ENCODE assay signal across 13 mouse cellular contexts in the genomic region with DNA sequence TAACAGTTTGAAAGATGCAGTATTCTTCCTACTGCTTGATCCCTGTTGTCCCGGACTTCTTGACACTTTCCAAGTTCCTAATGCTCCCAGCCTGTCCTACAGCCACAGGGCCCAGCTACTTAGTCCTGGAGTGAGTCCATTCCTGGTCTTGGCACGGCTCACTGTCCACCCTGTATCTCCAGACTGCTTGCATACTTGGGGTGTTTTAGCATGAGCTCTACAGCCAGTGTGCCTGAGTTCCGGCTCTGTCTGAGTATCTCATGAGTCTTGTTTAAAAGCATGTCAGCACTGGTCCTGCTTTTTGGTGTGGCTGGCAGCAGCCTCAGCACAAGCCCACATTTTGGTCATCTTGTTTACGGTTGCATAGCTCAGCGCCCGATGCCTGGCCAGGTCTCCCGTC. TPM values are rescaled to one million over a fixed set of nuclear protein-coding genes. Genes with fewer than 3 reads are reported as not detected.
DNase-seq lines count a peak whose midpoint lies in the region; ATAC-seq lines count a peak whose summit lies in the region.
"Had no signal": no experiment of that assay in that cellular context is flagged by ENCODE, and none has a peak within 500 bp of the region (broad histone marks: within the 10 kb centered on the region; RNA-seq: fewer than 3 reads in every experiment).

No protein-coding gene starts in this region.

- WGBS in hindbrain, embryonic 16.5 days: 92% methylated on average over 7 of the region's 7 CpGs

- no peak for ATAC-seq in hindbrain, embryonic 16.5 days

- no peak overlapping the region for H3K9ac ChIP-seq in hindbrain, embryonic 16.5 days (ENCODE audit: low read depth, low read length)
- H3K9ac ChIP-seq: limb, embryonic 15.5 days had no signal

- no peak overlapping the region for H3K27ac ChIP-seq in hindbrain, embryonic 16.5 days (ENCODE audit: low read depth, low read length)
- H3K27ac ChIP-seq: limb, embryonic 15.5 days had no signal

- intact Hi-C loops in heart, postnatal 36 days (cut with DNase I): loop anchor here (5.0 kb wide), 1 partner anchor 38 kb away; no protein-coding TSS in a partner anchor

- peak; percentile 54 for DNase-seq in cerebellum, adult 9-11 months
- no peak for DNase-seq in cerebellum, postnatal 25 days
- DNase-seq in urinary bladder, postnatal 14 days (ENCODE audit: low spot score): peak; percentile 39
- DNase-seq in urinary bladder, postnatal 10 days (ENCODE audit: low spot score): no peak
- peak; percentile 49 to 55 for DNase-seq in heart, postnatal 36 days
- no peak for DNase-seq in adrenal gland, adult 8-10 months
- DNase-seq in thymus, adult 18-20 months: no peak
- DNase-seq: adrenal gland, postnatal 14 days; kidney, postnatal 25 days; right cerebral cortex, postnatal 14 days; thymus, postnatal 4 days had no signal

- no peak overlapping the region for H3K4me2 ChIP-seq in hindbrain, embryonic 16.5 days (ENCODE audit: low read length)
- H3K4me2 ChIP-seq: limb, embryonic 15.5 days had no signal

- no peaks in the 10 kb centered on the region for H3K9me3 ChIP-seq in hindbrain, embryonic 16.5 days (ENCODE audit: control insufficient read depth, low read length)
- H3K9me3 ChIP-seq: limb, embryonic 15.5 days had no signal

- H3K36me3 ChIP-seq in hindbrain, embryonic 16.5 days (ENCODE audit: control insufficient read depth, insufficient read depth, low read length): peaks cover 13% of the 10 kb centered on the region

- H3K4me1 ChIP-seq in hindbrain, embryonic 16.5 days (ENCODE audit: control insufficient read depth, insufficient read depth, low read depth, low read length): no peaks in the 10 kb centered on the region
- H3K4me1 ChIP-seq: limb, embryonic 15.5 days had no signal

- no peaks in the 10 kb centered on the region for H3K27me3 ChIP-seq in hindbrain, embryonic 16.5 days (replicated peaks; ENCODE audit: control insufficient read depth, insufficient read depth, low read length)
- H3K27me3 ChIP-seq: limb, embryonic 15.5 days had no signal

- no peak overlapping the region for H3K4me3 ChIP-seq in hindbrain, embryonic 16.5 days (ENCODE audit: low read length)
- H3K4me3 ChIP-seq: limb, embryonic 15.5 days had no signal

RNA-seq across cellular contexts. Expression of gene Dnah17, which starts 44.3 kb away (rescaled TPM):
- total RNA-seq in heart, postnatal 36 days (2021): under 1 TPM; 0.06 to 0.14 TPM
- under 1 TPM in 3 of 4 experiments, not detected in 1; 0.03 to 0.12 (median 0.03) TPM for total RNA-seq in adrenal gland, adult 8-10 months (2022)
- polyA plus RNA-seq in hindbrain, embryonic 16.5 days (2015; fragmentation: Nextera tagmentation; extraction: Ambion mirVana): 0.22 and 0.23 TPM in 2 replicates

Comparison
In these comparisons a context has a peak if more than half of its experiments do, and no peak if none do; other contexts are left out.
1. DNase-seq: peak in cerebellum, adult 9-11 months (single experiment), urinary bladder, postnatal 14 days (single experiment) and heart, postnatal 36 days (2 of 2); none in cerebellum, postnatal 25 days (0 of 2), urinary bladder, postnatal 10 days (single experiment), adrenal gland, adult 8-10 months (single experiment) and thymus, adult 18-20 months (0 of 2).